Mouse (Mus musculus) kidney, adult 11 months (tissue): ENCODE measurements around the gene Rasgrp1.
A peak's percentile ranks its signal among the peaks of the same experiment; 100 is the strongest.

Experiments
- DNase-seq: peaks from one replicate; pipeline ENCODE4 v3.0.0; 2022

Gene Rasgrp1

GRCm38 (mm10) chr2:117231257-117231656 lies 111.5 kb downstream of the Rasgrp1 start:
- peak; percentile 27 for DNase-seq

- DNase-seq: no peak
Measured at GRCm38 (mm10) chr2:117230261-117230660, 112.5 kb downstream of the Rasgrp1 start.
